In genomic region chr3:122974833-122975232, GRCm38 (mm10) we compare ENCODE assay signal across 27 mouse cellular contexts. TPM values are rescaled to one million over a fixed set of nuclear protein-coding genes. Genes with fewer than 3 reads are reported as not detected.
DNase-seq lines count a peak whose midpoint lies in the region; ATAC-seq and TF ChIP-seq lines count a peak whose summit lies in the region.
"Had no signal": no experiment of that assay in that cellular context is flagged by ENCODE, and none has a peak within 500 bp of the region (broad histone marks: within the 10 kb centered on the region; RNA-seq: fewer than 3 reads in every experiment).

No protein-coding gene starts in this region.

- no peaks in the 10 kb centered on the region for H3K9me3 ChIP-seq in forebrain, embryonic 11.5 days (ENCODE audit: control insufficient read depth, low read length)
- H3K9me3 ChIP-seq in forebrain, embryonic 10.5 days = no peaks in the 10 kb centered on the region
- no peaks in the 10 kb centered on the region for H3K9me3 ChIP-seq in forebrain, embryonic 14.5 days (replicated peaks; ENCODE audit: control insufficient read depth, low read length)
- H3K9me3 ChIP-seq: embryonic facial prominence, embryonic 15.5 days; G1E; hindbrain, embryonic 13.5 days; intestine, embryonic 15.5 days had no signal

- DNase-seq in forebrain, embryonic 11.5 days (ENCODE audit: low spot score) = no peak
- DNase-seq in forebrain, embryonic 10.5 days (ENCODE audit: extremely low spot score, low spot score) = no peak
- no peak for DNase-seq in layer of hippocampus, adult 2 months (ENCODE audit: low spot score in 2 of 2)
- no peak for DNase-seq in layer of hippocampus, adult 11-12 months (ENCODE audit: low spot score)
- peak; percentile 43 for DNase-seq in forebrain, embryonic 14.5 days (ENCODE audit: low spot score)
- DNase-seq in cerebellum, adult 11 months = no peak
- no peak for DNase-seq in heart, adult 2 months
- DNase-seq: adrenal gland, adult 8-10 months; adrenal gland, postnatal 36 days; B cell, adult 2 months; cerebellum, adult 18-20 months; cerebellum, adult 9-11 months; embryo, embryonic 11 days; gastrocnemius, postnatal 10 days; heart, postnatal 10 days; heart, postnatal 4 days; kidney, adult 18-20 months had no signal

- TF ChIP-seq POLR2A in heart, adult 2 months (IDR thresholded peaks at IDR 0.05; ENCODE audit: insufficient read depth, low read depth, low read length) = no peak

- no peaks in the 10 kb centered on the region for H3K27me3 ChIP-seq in forebrain, embryonic 11.5 days (ENCODE audit: control insufficient read depth, insufficient read depth, low read length)
- no peaks in the 10 kb centered on the region for H3K27me3 ChIP-seq in forebrain, embryonic 10.5 days (ENCODE audit: poor library complexity, severe bottlenecking)
- H3K27me3 ChIP-seq in forebrain, embryonic 14.5 days (replicated peaks; ENCODE audit: control insufficient read depth, insufficient read depth, low read length) = no peaks in the 10 kb centered on the region
- no peaks in the 10 kb centered on the region for H3K27me3 ChIP-seq in heart, adult 2 months (ENCODE audit: control insufficient read depth, insufficient read depth, low read length)
- H3K27me3 ChIP-seq: embryonic facial prominence, embryonic 15.5 days; hindbrain, embryonic 13.5 days; intestine, embryonic 15.5 days had no signal

- no peak overlapping the region for H3K9ac ChIP-seq in forebrain, embryonic 11.5 days (ENCODE audit: low read length)
- no peak overlapping the region for H3K9ac ChIP-seq in forebrain, embryonic 14.5 days (ENCODE audit: low read length)
- no peak overlapping the region for H3K9ac ChIP-seq in heart, adult 2 months (ENCODE audit: low read depth, low read length)
- H3K9ac ChIP-seq: embryonic facial prominence, embryonic 15.5 days; hindbrain, embryonic 13.5 days; intestine, embryonic 15.5 days had no signal

- H3K36me3 ChIP-seq in forebrain, embryonic 11.5 days (ENCODE audit: control insufficient read depth, insufficient read depth, low read length) = no peaks in the 10 kb centered on the region
- H3K36me3 ChIP-seq in forebrain, embryonic 10.5 days (replicated peaks) = peaks cover 8% of the 10 kb centered on the region; the same call in 1 of the 2 replicates
- no peaks in the 10 kb centered on the region for H3K36me3 ChIP-seq in forebrain, embryonic 14.5 days (ENCODE audit: control insufficient read depth, insufficient read depth, low read length)
- H3K36me3 ChIP-seq in heart, adult 2 months (ENCODE audit: control insufficient read depth, insufficient read depth, low read length) = no peaks in the 10 kb centered on the region; the same call in 1 of the 2 replicates
- H3K36me3 ChIP-seq: embryonic facial prominence, embryonic 15.5 days; hindbrain, embryonic 13.5 days had no signal

- H3K27ac ChIP-seq in forebrain, embryonic 11.5 days (ENCODE audit: low read depth, low read length) = no peak overlapping the region
- H3K27ac ChIP-seq in forebrain, embryonic 10.5 days = no peak overlapping the region; the same call in 1 of the 2 replicates
- peak overlapping the region; percentile 19; the same call in 1 of the 2 replicates for H3K27ac ChIP-seq in layer of hippocampus, adult 2 months
- H3K27ac ChIP-seq in forebrain, embryonic 14.5 days (ENCODE audit: low read depth, low read length) = no peak overlapping the region
- no peak overlapping the region for H3K27ac ChIP-seq in heart, adult 2 months
- H3K27ac ChIP-seq: embryonic facial prominence, embryonic 15.5 days; hindbrain, embryonic 13.5 days; intestine, embryonic 15.5 days had no signal

- no peaks in the 10 kb centered on the region; the same call in 1 of the 2 replicates for H3K79me2 ChIP-seq in heart, adult 2 months (replicated peaks; ENCODE audit: control insufficient read depth, insufficient read depth, low read length)

- TF ChIP-seq CTCF in layer of hippocampus, adult 2 months (conservative IDR thresholded peaks at IDR 0.05) = no peak
- no peak for TF ChIP-seq CTCF in heart, adult 2 months (IDR thresholded peaks at IDR 0.05)

- intact Hi-C loops in heart, adult 2 months (cut with DNase I) = loop anchor here (5.0 kb wide), 1 partner anchor 33 kb away; no protein-coding TSS in a partner anchor

- H3K4me1 ChIP-seq in forebrain, embryonic 11.5 days (replicated peaks; ENCODE audit: control insufficient read depth, insufficient read depth, low read length) = no peaks in the 10 kb centered on the region
- H3K4me1 ChIP-seq in forebrain, embryonic 10.5 days = peaks cover 32% of the 10 kb centered on the region
- peaks cover 10% of the 10 kb centered on the region; the same call in 1 of the 2 replicates for H3K4me1 ChIP-seq in forebrain, embryonic 14.5 days (ENCODE audit: control insufficient read depth, insufficient read depth, low read length)
- H3K4me1 ChIP-seq in heart, adult 2 months (ENCODE audit: control insufficient read depth, insufficient read depth, low read length) = peaks cover 2% of the 10 kb centered on the region; the same call in 1 of the 2 replicates
- H3K4me1 ChIP-seq: embryonic facial prominence, embryonic 15.5 days; hindbrain, embryonic 13.5 days; intestine, embryonic 15.5 days had no signal

- peak; percentile 76 for ATAC-seq in forebrain, embryonic 11.5 days (replicated peaks; ENCODE audit: low FRiP score)
- peak; percentile 83 for ATAC-seq in forebrain, embryonic 14.5 days
- 0 out of 2 replicates have a peak, but pooled peaks have one; percentile 9 for ATAC-seq in megakaryocyte, adult 5-6 weeks (ENCODE audit: poor library complexity, severe bottlenecking)
- ATAC-seq: CD4-positive, CD25-positive, alpha-beta regulatory T cell, adult 4 months; intestine, embryonic 15.5 days had no signal

- TF ChIP-seq EP300 in heart, adult 2 months (IDR thresholded peaks at IDR 0.05; ENCODE audit: insufficient read depth, low read depth, low read length) = no peak

- no peak overlapping the region for H3K4me3 ChIP-seq in forebrain, embryonic 11.5 days (ENCODE audit: low read depth, low read length)
- no peak overlapping the region for H3K4me3 ChIP-seq in forebrain, embryonic 10.5 days
- H3K4me3 ChIP-seq in layer of hippocampus, adult 2 months = no peak overlapping the region
- no peak overlapping the region for H3K4me3 ChIP-seq in forebrain, embryonic 14.5 days (ENCODE audit: low read depth, low read length)
- no peak overlapping the region for H3K4me3 ChIP-seq in heart, adult 2 months
- H3K4me3 ChIP-seq: embryonic facial prominence, embryonic 15.5 days; erythroblast, embryonic 14.5 days; hindbrain, embryonic 13.5 days; intestine, embryonic 15.5 days had no signal

- WGBS in forebrain, embryonic 11.5 days = 56% methylated on average over 3 of the region's 3 CpGs
- WGBS in forebrain, embryonic 10.5 days = 72% methylated on average over 3 of the region's 3 CpGs
- WGBS in forebrain, embryonic 14.5 days = 36% methylated on average over 3 of the region's 3 CpGs
- WGBS in heart, adult 2 months = 81% methylated on average over 3 of the region's 3 CpGs

- H3K4me2 ChIP-seq in forebrain, embryonic 11.5 days (ENCODE audit: low read depth, low read length, severe bottlenecking) = no peak overlapping the region
- no peak overlapping the region for H3K4me2 ChIP-seq in forebrain, embryonic 14.5 days (ENCODE audit: low read length)
- H3K4me2 ChIP-seq: embryonic facial prominence, embryonic 15.5 days; hindbrain, embryonic 13.5 days; intestine, embryonic 15.5 days had no signal

RNA-seq across cellular contexts. Expression of gene Usp53, which starts 9.5 kb away (rescaled TPM):
- 4.8 and 6.0 TPM in 2 replicates for polyA plus RNA-seq in forebrain, embryonic 11.5 days (2014; fragmentation: Nextera tagmentation; extraction: Ambion mirVana)
- polyA plus RNA-seq in forebrain, embryonic 10.5 days (2016; fragmentation: Nextera tagmentation; extraction: Ambion mirVana) = 6.6 and 8.1 TPM in 2 replicates
- total RNA-seq in layer of hippocampus, adult 2 months (2021) = 10 to 100 TPM; 27.3 to 29.1 TPM
- polyA plus RNA-seq in forebrain, embryonic 14.5 days (2014; fragmentation: Nextera tagmentation; extraction: Ambion mirVana) = 6.7 and 10.0 TPM in 2 replicates
- 4.8 and 6.0 TPM in 2 replicates for total RNA-seq in megakaryocyte, adult 5-6 weeks (2015)
- total RNA-seq in megakaryocyte, adult 5-6 weeks (2017) = 5.6 and 8.4 TPM in 2 replicates
- total RNA-seq in heart, adult 2 months (2021) = 1 to 10 TPM; 7.5 to 7.9 TPM
- polyA plus RNA-seq in heart, adult 2 months (2012; rRNA removed) = 1.9 and 5.0 TPM in 2 replicates

RNA-seq across cellular contexts. Expression of gene 1810037I17Rik, which starts 50.8 kb away (rescaled TPM):
- 88.0 and 95.6 TPM in 2 replicates for polyA plus RNA-seq in forebrain, embryonic 11.5 days (2014; fragmentation: Nextera tagmentation; extraction: Ambion mirVana)
- 77.5 and 77.6 TPM in 2 replicates for polyA plus RNA-seq in forebrain, embryonic 10.5 days (2016; fragmentation: Nextera tagmentation; extraction: Ambion mirVana)
- total RNA-seq in layer of hippocampus, adult 2 months (2021) = 10 to 100 TPM; 50.8 to 53.7 TPM
- polyA plus RNA-seq in forebrain, embryonic 14.5 days (2014; fragmentation: Nextera tagmentation; extraction: Ambion mirVana) = 101 and 109 TPM in 2 replicates
- total RNA-seq in megakaryocyte, adult 5-6 weeks (2015) = 75.4 and 89.8 TPM in 2 replicates
- total RNA-seq in megakaryocyte, adult 5-6 weeks (2017) = 40.3 and 41.2 TPM in 2 replicates
- 100 to 1,000 TPM in 1 of 2 experiments, 10 to 100 TPM in 1; 90.7 to 100 TPM for total RNA-seq in heart, adult 2 months (2021)
- polyA plus RNA-seq in heart, adult 2 months (2012; rRNA removed) = 33.7 and 47.7 TPM in 2 replicates

RNA-seq across cellular contexts. Expression of gene Gm10959, which starts 55.7 kb away (rescaled TPM):
- polyA plus RNA-seq in forebrain, embryonic 11.5 days (2014; fragmentation: Nextera tagmentation; extraction: Ambion mirVana) = not detected in 2 replicates
- not detected in 2 replicates for polyA plus RNA-seq in forebrain, embryonic 10.5 days (2016; fragmentation: Nextera tagmentation; extraction: Ambion mirVana)
- not detected for total RNA-seq in layer of hippocampus, adult 2 months (2021)
- not detected in 2 replicates for polyA plus RNA-seq in forebrain, embryonic 14.5 days (2014; fragmentation: Nextera tagmentation; extraction: Ambion mirVana)
- not detected in 2 replicates for total RNA-seq in megakaryocyte, adult 5-6 weeks (2015)
- total RNA-seq in megakaryocyte, adult 5-6 weeks (2017) = not detected in 2 replicates
- not detected for total RNA-seq in heart, adult 2 months (2021)
- polyA plus RNA-seq in heart, adult 2 months (2012; rRNA removed) = not detected in 2 replicates
- total RNA-seq: adrenal gland, adult 8-10 months; adrenal gland, postnatal 36 days; G1E; gastrocnemius, postnatal 10 days; gastrocnemius, postnatal 4 days; heart, postnatal 10 days; heart, postnatal 4 days had no signal
- polyA plus RNA-seq: CD4-positive, CD25-positive, alpha-beta regulatory T cell, adult 4 months; embryonic facial prominence, embryonic 11.5 days; embryonic facial prominence, embryonic 15.5 days; erythroblast, embryonic 14.5 days; G1E; heart, embryonic 14.5 days; hindbrain, embryonic 13.5 days; intestine, embryonic 15.5 days had no signal

RNA-seq across cellular contexts. Expression of gene Myoz2, which starts 60.0 kb away (rescaled TPM):
- not detected in 2 replicates for polyA plus RNA-seq in forebrain, embryonic 11.5 days (2014; fragmentation: Nextera tagmentation; extraction: Ambion mirVana)
- not detected in 2 replicates for polyA plus RNA-seq in forebrain, embryonic 10.5 days (2016; fragmentation: Nextera tagmentation; extraction: Ambion mirVana)
- under 1 TPM in 1 of 2 experiments, not detected in 1; 0.74 TPM for total RNA-seq in layer of hippocampus, adult 2 months (2021)
- not detected in 2 replicates for polyA plus RNA-seq in forebrain, embryonic 14.5 days (2014; fragmentation: Nextera tagmentation; extraction: Ambion mirVana)
- not detected in 2 replicates for total RNA-seq in megakaryocyte, adult 5-6 weeks (2015)
- not detected in 2 replicates for total RNA-seq in megakaryocyte, adult 5-6 weeks (2017)
- total RNA-seq in heart, adult 2 months (2021) = 1,000 to 10,000 TPM; 1,454 to 1,834 TPM
- polyA plus RNA-seq in heart, adult 2 months (2012; rRNA removed) = 691 and 950 TPM in 2 replicates
- polyA plus RNA-seq: erythroblast, embryonic 14.5 days; G1E had no signal

Comparison
In these comparisons a context has a peak if more than half of its experiments do, and no peak if none do; other contexts are left out.
1. ATAC-seq: peak in every context shown above with its lines; median percentile 83 in forebrain, embryonic 14.5 days; 76 in forebrain, embryonic 11.5 days; 9 in megakaryocyte, adult 5-6 weeks.